Mouse (Mus musculus): ENCODE results near the gene Tsen2.

Tsen2 gene

GRCm38 (mm10) chr6:115544442-115544970, at the start of gene Tsen2:
Gene Tsen2, plus strand, starts transcription at chr6:115544664.
- DNase-seq, result peak; percentile 93

- DNase-seq, result no peak
Measured at GRCm38 (mm10) chr6:115499540-115499939, 44.9 kb upstream of the Tsen2 start.

- DNase-seq, result no peak
Measured at GRCm38 (mm10) chr6:115500234-115500633, 44.2 kb upstream of the Tsen2 start.

- no peak for DNase-seq
Measured at GRCm38 (mm10) chr6:115501131-115501530, 43.3 kb upstream of the Tsen2 start.

GRCm38 (mm10) chr6:115503038-115503437, 41.4 kb upstream of the Tsen2 start:
- no peak for DNase-seq

GRCm38 (mm10) chr6:115503549-115504159, 40.8 kb upstream of the Tsen2 start:
- DNase-seq, result no peak

GRCm38 (mm10) chr6:115504160-115504558, 40.3 kb upstream of the Tsen2 start:
- no peak for DNase-seq

- DNase-seq, result no peak
Measured at GRCm38 (mm10) chr6:115504915-115505314, 39.5 kb upstream of the Tsen2 start.

- DNase-seq, result no peak
Measured at GRCm38 (mm10) chr6:115506425-115506824, 38.0 kb upstream of the Tsen2 start.

GRCm38 (mm10) chr6:115511447-115511846, 33.0 kb upstream of the Tsen2 start:
- no peak for DNase-seq

- DNase-seq, result no peak
Measured at GRCm38 (mm10) chr6:115513207-115513606, 31.3 kb upstream of the Tsen2 start.

- DNase-seq, result no peak
Measured at GRCm38 (mm10) chr6:115517904-115518303, 26.6 kb upstream of the Tsen2 start.

GRCm38 (mm10) chr6:115518352-115518751, 26.1 kb upstream of the Tsen2 start:
- DNase-seq, result no peak

GRCm38 (mm10) chr6:115519275-115519699, 25.2 kb upstream of the Tsen2 start:
- peak in 1 of 2 experiments; percentile 20 for DNase-seq

GRCm38 (mm10) chr6:115521923-115522322, 22.5 kb upstream of the Tsen2 start:
- DNase-seq, result no peak

GRCm38 (mm10) chr6:115522691-115523146, 21.7 kb upstream of the Tsen2 start:
- DNase-seq, result no peak

- DNase-seq, result no peak
Measured at GRCm38 (mm10) chr6:115523201-115523600, 21.3 kb upstream of the Tsen2 start.

GRCm38 (mm10) chr6:115524449-115524990, 19.9 kb upstream of the Tsen2 start:
- no peak for DNase-seq

GRCm38 (mm10) chr6:115527418-115527817, 17.0 kb upstream of the Tsen2 start:
- DNase-seq, result no peak

GRCm38 (mm10) chr6:115528372-115528771, 16.1 kb upstream of the Tsen2 start:
- DNase-seq, result no peak

GRCm38 (mm10) chr6:115534617-115535016, 9.8 kb upstream of the Tsen2 start:
- DNase-seq, result no peak

- no peak for DNase-seq
Measured at GRCm38 (mm10) chr6:115536169-115536568, 8.3 kb upstream of the Tsen2 start.

- DNase-seq, result peak; percentile 49 to 66
Measured at GRCm38 (mm10) chr6:115538645-115539429, 5.6 kb upstream of the Tsen2 start.

Data from thymus, adult 18-20 months (tissue).